Mouse (Mus musculus) CD4-positive naive resting alpha-beta T cell, adult 57 days (primary cell): Measurements from ENCODE around the gene Ptpn21. TPM values are rescaled to one million over a fixed set of nuclear protein-coding genes. Genes with fewer than 3 reads are reported as not detected.

ENCODE experiments used
- total RNA-seq: library from RNA; stranded (reverse); gene quantifications from one replicate; pipeline ENCODE4 v1.2.4, GENCODE M21; 2023

Gene Ptpn21
- 4.4 TPM for total RNA-seq

GRCm38 (mm10) chr12:98736951-98737800 is at the start of gene Ptpn21:
TSS of gene Ptpn21 (minus strand) at chr12:98737405.

GRCm38 (mm10) chr12:98746746-98747379 is 9.7 kb upstream of the Ptpn21 start, which contains the start of gene Zc3h14:
TSS of gene Zc3h14 (plus strand) at chr12:98746964.

DNA sequence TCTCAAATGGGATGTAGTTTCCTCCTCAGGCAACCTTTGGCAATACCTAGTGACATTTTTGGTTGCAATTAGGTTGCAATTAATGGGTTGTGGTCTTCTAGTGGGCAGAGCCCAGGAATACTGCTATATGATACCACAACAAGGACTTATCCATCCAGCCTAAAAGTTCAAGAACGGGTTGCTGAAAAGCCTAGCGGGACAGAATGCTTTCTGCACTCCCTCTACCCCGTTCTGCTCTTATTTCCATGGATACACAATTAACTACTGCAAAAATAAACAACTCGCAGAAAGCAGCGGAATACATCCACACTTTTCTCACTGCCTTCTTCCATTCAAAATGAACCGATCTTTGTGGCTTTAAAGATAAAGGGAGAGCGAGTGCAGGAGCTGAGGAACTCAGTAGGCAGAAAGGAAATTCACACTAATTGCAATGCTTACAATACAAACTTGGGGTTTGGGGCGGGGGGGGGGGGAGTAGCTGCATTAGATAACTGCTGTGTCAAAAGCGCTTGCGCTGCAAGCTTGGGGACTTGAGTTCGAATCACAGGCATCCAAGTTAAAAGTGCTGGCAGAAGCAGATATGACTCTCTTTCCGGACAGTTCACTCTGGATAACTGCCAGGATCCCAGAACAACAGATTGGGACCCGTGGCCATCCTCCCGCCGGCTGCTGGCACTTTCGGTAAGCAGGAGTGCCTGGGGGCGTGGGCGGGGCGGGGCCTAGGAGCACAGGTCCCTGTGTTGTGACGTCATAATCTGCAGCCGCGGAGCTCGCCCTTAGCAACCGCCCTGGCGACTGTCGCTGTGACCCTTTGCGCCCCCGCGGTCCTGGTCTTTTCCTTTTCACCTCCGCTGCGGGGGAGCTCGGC is 109.6 kb downstream of the Ptpn21 start, which contains the start of gene Spata7:
Gene Spata7 (plus strand): TSS at position 766 of the 868 bp plus-strand sequence.

Other genes with a start within 250 kb of the Ptpn21 start
- gene Kcnk10, start 159.1 kb downstream of the Ptpn21 start, total RNA-seq, result 0.44 TPM
- 4.3 TPM for gene Spata7, start 109.2 kb downstream of the Ptpn21 start, total RNA-seq
- gene Zc3h14, start 9.6 kb upstream of the Ptpn21 start, total RNA-seq, result 85.6 TPM
- gene Eml5, start 164.1 kb upstream of the Ptpn21 start, total RNA-seq, result 44.7 TPM
- 2.2 TPM for gene Ttc8, start 183.2 kb upstream of the Ptpn21 start, total RNA-seq